Mouse (Mus musculus): ENCODE measurements at regions not wholly inside any gene's neighbourhood (a gene's known extent, or its start where the extent isn't known, plus 50 kb on each side); places are given as distances from the start of the nearest gene placed in this dataset.
"Not testable (repeated sequence)": the region's sequence is repeated elsewhere in the genome, so short reads cannot be mapped to it uniquely, and the experiment has no call there.

- DNase-seq (ENCODE audit: low spot score), result peak; percentile 42
Measured at GRCm38 (mm10) chr13:99128979-99129378, 55.6 kb upstream of the Zfp366 start.

- DNase-seq (ENCODE audit: low spot score), result no peak
Measured at GRCm38 (mm10) chr13:99128284-99128691, 56.3 kb upstream of the Zfp366 start.

- no peak for DNase-seq (ENCODE audit: low spot score)
Measured at GRCm38 (mm10) chr13:99127716-99128115, 56.9 kb upstream of the Zfp366 start.

- DNase-seq (ENCODE audit: low spot score), result not testable (repeated sequence)
Measured at GRCm38 (mm10) chr13:99126971-99127370, 57.7 kb upstream of the Zfp366 start.

DNA sequence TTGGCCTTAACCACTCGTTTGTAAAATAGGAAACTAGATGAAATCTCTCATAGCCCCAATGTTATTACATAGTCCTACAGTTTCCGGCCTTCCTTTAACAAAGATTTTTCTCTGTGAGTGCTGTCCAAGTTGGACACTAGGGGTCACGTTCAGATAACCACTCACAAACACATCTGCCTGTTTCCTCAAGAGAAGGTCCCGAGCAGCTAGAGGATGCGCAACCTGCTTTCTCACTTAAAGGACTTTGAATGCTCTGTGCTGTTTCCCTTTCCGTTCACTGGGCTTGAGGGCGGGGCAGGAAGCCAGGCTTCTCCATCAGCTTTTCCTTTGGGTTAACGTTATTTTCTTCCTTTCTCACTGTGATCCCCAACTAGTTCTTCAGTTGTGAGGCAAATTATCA, 58.1 kb upstream of the Zfp366 start:
- DNase-seq (ENCODE audit: low spot score), result no peak

GRCm38 (mm10) chr13:99125946-99126345, 58.7 kb upstream of the Zfp366 start:
- DNase-seq (ENCODE audit: low spot score), result no peak

DNA sequence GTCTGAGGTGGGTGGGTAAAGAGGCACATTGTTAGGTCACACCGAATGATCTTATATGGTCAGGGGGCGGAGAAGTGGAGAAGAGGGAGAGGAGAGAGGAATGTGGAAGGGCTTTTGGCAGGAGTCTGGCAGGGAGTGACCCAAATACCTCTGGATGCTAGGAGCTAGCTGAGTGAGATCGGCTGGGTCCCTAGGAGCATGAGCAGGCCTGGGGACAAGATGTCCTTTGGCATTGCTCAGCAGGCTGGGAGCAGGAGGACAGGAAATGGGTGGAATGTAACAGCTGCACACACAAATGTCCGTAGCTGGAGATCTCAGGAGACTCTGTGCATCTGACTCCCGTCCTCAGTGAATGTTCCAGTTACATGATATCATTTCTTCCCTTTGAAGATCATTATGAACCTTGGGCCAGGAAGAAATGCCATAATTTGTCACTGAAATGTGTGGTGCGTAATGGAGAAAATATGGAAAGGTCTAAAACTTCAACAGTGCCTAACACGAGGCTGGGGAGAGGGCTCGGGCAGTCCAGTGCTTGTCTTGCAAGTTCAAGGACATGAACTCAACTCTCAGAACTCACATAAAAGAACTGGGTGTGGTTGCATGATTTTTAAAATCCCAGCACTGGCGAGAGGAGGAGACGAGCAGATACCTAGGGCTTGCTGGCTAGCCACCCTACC, 59.6 kb upstream of the Zfp366 start:
- DNase-seq (ENCODE audit: low spot score), result peak; percentile 32

- no peak for DNase-seq (ENCODE audit: low spot score)
Measured at GRCm38 (mm10) chr13:99124141-99124540, 60.5 kb upstream of the Zfp366 start.

DNA sequence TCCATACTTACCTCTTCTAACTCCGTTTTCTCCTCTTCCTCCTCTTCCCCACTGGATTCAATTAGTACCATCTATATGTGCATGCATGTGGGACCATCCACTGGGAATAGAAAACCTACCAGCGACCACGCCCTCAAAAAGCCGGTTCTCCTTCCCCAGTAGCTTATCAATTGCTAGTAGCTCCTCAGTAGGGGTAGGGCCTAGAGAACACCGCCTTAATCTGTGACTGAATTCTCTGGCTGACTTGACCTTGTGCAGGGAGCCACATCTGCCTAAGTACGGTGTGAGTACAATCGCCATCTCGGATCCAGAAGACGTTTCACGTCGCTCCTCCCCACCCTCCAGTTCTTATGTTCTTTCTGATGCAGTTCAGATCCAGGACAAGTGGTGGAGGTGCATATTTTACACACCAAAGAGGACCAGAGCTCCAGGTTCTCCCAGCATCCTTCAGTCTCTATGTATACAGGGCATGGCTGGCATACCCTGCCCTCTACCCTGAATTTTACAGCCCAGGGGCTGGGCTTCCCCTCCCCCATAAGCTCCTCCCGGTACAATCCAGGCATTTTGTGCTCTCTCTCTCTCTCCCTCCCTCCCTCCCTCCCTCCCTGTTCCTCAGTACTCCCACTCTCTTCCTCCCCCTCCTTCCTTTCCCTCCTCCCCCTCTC, 61.0 kb upstream of the Zfp366 start:
- DNase-seq (ENCODE audit: low spot score), result no peak

- not testable (repeated sequence) for DNase-seq (ENCODE audit: low spot score)
Measured at GRCm38 (mm10) chr13:99122539-99122938, 62.1 kb upstream of the Zfp366 start.

DNA sequence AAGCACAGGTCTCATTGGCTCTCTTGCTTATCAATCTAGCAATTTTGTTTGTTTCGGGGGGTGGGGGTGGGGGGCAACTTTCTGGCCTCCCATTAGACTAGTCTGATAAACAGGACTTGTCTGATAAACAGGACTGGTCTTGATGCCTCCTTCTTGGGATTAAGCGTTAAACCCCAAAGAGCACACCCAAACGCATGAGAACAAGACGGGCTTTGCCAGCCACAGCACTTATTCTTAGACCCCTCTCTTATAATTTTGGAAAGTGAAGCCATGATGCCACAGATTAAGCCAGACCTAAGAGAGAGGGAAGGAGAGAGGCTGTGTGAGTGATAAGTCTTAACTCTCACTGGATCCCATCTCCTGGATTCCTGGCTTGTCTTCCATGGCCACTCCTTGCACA, 63.5 kb upstream of the Zfp366 start:
- no peak for DNase-seq (ENCODE audit: low spot score)

DNA sequence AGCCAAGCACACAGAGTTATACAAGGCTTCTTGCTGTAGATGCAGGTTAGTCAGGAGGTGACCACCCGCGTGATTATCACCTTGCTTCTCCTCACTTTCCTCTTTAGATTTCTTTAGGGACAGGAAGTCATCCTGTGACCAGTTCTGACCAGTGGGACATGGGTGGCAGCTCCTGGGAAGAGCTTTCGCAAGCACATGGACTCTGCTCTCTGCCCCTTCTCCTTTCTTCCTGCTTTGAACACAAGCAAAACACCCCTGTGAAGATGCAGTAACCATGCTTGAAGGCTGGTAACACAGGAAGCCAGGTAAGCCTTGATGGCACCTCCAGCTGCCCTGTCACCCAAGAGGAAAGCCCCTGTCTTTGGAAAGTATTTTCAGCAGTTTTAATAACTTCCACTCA, 64.7 kb upstream of the Zfp366 start:
- no peak for DNase-seq (ENCODE audit: low spot score)

DNA sequence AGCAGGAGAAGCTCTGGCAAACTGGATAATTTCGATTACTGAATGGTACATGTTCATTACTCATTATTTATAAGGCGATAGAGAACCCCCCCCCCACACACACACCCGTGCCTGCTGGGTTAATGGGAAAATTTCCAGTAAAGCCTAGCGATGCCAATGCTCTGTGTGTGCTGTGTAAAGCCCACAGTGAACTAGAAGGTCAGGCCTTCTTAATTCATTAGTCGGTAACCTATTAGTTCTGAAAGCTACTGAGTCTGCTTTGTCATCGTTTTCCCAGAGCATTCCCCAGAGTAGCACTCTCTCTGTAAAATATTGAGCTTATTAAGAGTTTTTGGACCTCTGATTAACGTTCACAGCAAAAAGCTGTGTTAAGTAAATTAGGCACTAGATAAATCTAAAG, 65.7 kb upstream of the Zfp366 start:
- no peak for DNase-seq (ENCODE audit: low spot score)

GRCm38 (mm10) chr13:99115541-99115940, 69.1 kb upstream of the Zfp366 start:
- no peak for DNase-seq (ENCODE audit: low spot score)

DNA sequence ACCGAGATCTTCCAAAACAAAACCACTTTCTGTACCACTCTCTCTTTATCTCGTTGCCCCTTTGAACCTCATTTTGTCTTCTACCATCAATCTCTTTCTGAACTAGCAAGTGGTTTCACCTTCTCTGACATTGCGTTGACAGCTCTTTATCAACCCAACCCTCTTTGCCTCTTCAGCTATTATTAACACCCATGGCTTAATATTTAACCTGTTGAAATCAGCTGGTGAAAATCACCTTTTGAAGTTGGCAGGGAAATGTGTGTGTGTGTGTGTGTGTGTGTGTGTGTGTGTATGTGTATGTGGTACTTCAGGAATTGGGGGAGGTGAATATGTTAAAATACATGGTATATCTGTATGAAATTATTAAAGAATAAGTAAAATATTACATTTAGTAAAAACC, 70.1 kb upstream of the Zfp366 start:
- no peak for DNase-seq (ENCODE audit: low spot score)

- no peak for DNase-seq (ENCODE audit: low spot score)
Measured at GRCm38 (mm10) chr13:99111736-99112386, 72.8 kb upstream of the Zfp366 start.

- DNase-seq (ENCODE audit: low spot score), result peak; percentile 26
Measured at GRCm38 (mm10) chr13:99107983-99108382, 76.6 kb upstream of the Zfp366 start.

GRCm38 (mm10) chr13:99102089-99102681, 82.4 kb upstream of the Zfp366 start:
- DNase-seq (ENCODE audit: low spot score), result no peak

DNA sequence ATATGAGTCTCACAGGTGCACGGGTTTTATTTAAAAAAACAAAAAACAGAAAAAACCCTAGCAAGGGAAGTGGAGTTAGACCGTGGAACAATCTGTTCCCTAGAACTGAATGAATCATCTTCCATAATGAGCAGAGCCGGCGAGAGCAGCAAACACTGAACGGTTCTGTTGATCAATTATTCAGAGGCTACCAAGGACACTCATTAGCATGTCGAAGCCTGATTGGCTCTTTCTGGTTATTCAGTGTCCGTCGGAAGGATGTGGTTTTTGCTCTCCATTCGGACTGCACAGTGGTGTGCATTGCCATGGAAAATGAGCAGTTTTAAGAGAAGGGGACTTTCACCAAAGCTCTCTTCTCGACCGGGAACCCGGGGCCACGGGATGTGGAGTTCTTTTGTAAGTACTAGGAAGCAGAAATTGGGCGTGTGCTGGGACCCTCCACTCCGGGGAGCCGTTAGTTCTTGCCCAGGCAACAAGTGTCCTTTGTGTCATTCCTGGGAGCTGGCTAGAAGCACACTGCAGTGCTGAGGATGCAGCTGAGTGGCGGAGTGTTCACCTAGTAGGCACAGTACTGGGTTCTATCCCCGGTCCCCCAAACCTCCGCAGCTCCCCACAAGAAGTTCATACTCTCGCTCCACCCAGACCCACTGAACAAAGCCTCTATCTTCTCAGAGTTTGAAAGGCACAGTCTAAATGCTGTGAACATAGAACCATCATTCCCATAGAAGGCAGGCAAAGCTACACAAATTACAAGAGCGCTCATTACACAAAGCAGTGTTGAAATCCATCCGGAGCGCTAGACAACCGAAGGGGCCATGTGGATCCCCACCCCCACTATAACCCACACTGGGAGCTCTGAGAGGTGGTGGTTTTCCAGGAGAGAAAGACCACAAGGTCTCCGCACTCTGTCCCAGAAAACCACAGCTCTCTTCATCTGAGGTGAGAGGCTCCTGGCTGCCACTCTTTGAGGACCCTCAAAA, 83.9 kb upstream of the Zfp366 start:
- peak; percentile 45 for DNase-seq (ENCODE audit: low spot score)

DNA sequence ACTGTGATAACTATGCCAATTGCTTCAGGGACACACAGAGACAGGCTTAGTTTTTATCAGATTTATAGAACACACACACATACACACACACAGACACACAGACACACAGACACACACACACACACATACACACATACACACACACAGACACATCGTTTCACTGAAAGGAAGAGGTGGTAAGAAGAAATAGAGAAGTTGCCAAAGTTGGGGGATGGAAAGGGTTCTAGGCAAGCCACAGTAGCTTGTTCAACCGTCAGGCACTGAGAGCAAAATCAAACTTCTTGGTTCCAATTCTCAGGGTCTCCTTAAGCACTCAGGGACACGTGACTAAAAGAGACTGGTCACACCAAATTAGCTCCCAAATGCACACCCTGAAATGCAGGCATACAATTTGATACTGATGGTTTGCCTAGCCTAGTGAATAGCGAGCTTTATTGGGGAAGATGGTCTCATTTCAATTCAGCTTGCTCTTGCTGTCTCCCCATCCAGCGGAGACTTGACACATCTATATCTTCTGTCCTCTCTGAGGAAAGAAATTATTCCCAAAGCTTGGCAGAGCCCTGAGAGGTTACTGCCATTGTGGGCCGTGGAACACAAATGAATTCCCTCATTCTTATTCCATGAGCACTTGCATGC, 84.7 kb upstream of the Zfp366 start:
- DNase-seq (ENCODE audit: low spot score), result no peak

- no peak for DNase-seq (ENCODE audit: low spot score)
Measured at GRCm38 (mm10) chr13:99099226-99099625, 85.4 kb upstream of the Zfp366 start.

Measured in ovary, adult 18-20 months (tissue).